Mouse (Mus musculus) adrenal gland, adult (tissue): ENCODE data around the gene Tmem14a.
"Not testable (repeated sequence)": the region's sequence is repeated elsewhere in the genome, so short reads cannot be mapped to it uniquely, and the experiment has no call there.

Experiments used
- DNase-seq, 2 experiments: peaks; one replicate each; pipeline ENCODE4 v3.0.0; 2022 to 2023; ENCODE audit warnings: low spot score in 1 of 2; ENCODE audit not compliant: inconsistent age in 2 of 2

Tmem14a gene

GRCm38 (mm10) chr1:21218489-21218919 is at the start of gene Tmem14a:
Gene Tmem14a, plus strand, starts transcription at chr1:21218575.
- DNase-seq = peak; percentile 90 to 97

GRCm38 (mm10) chr1:21185196-21185595 is 33.2 kb upstream of the Tmem14a start:
- no peak for DNase-seq

GRCm38 (mm10) chr1:21206241-21206640 is 12.1 kb upstream of the Tmem14a start:
- DNase-seq = no peak

- not testable (repeated sequence) for DNase-seq
Observed at GRCm38 (mm10) chr1:21213537-21213936, 4.8 kb upstream of the Tmem14a start.

- not testable (repeated sequence) for DNase-seq
Observed at GRCm38 (mm10) chr1:21213991-21214692, 4.2 kb upstream of the Tmem14a start.

- no peak for DNase-seq
Observed at GRCm38 (mm10) chr1:21227756-21228395, 9.5 kb downstream of the Tmem14a start.

GRCm38 (mm10) chr1:21228740-21229722 is 10.7 kb downstream of the Tmem14a start:
- peak; percentile 12 to 31 for DNase-seq

- DNase-seq = no peak
Observed at GRCm38 (mm10) chr1:21230376-21230775, 12.0 kb downstream of the Tmem14a start.

- peak; percentile 29 to 60 for DNase-seq
Observed at GRCm38 (mm10) chr1:21231744-21232464, 13.5 kb downstream of the Tmem14a start.

- no peak for DNase-seq
Observed at GRCm38 (mm10) chr1:21232516-21232915, 14.1 kb downstream of the Tmem14a start.

GRCm38 (mm10) chr1:21235359-21235758 is 17.0 kb downstream of the Tmem14a start:
- no peak for DNase-seq

- peak in 1 of 2 experiments; percentile 67 for DNase-seq
Observed at GRCm38 (mm10) chr1:21239911-21240898, 21.8 kb downstream of the Tmem14a start, which contains the start of gene Gsta3. Gene Gsta3, plus strand, starts transcription at chr1:21240589.

GRCm38 (mm10) chr1:21241096-21241495 is 22.7 kb downstream of the Tmem14a start:
- DNase-seq = no peak

- no peak for DNase-seq
Observed at GRCm38 (mm10) chr1:21244290-21244960, 26.1 kb downstream of the Tmem14a start.

GRCm38 (mm10) chr1:21246136-21246535 is 27.8 kb downstream of the Tmem14a start:
- no peak for DNase-seq

- no peak for DNase-seq
Observed at GRCm38 (mm10) chr1:21247896-21248295, 29.5 kb downstream of the Tmem14a start.

- no peak for DNase-seq
Observed at GRCm38 (mm10) chr1:21248560-21249390, 30.4 kb downstream of the Tmem14a start.

- DNase-seq = no peak
Observed at GRCm38 (mm10) chr1:21251661-21252060, 33.3 kb downstream of the Tmem14a start.
